Mouse (Mus musculus) megakaryocyte progenitor cell, adult 5-6 weeks (primary cell): ENCODE results near the gene Depdc1b. TPM values are rescaled to one million over a fixed set of nuclear protein-coding genes. Genes with fewer than 3 reads are reported as not detected.

Source experiments
- ATAC-seq: replicated peaks from 2 replicates; pipeline ENCODE4 v1.8.0; 2016; ENCODE audit warnings: mild to moderate bottlenecking, moderate TSS enrichment, inconsistent platforms; ENCODE audit not compliant: poor library complexity
- total RNA-seq, 2 experiments: library from RNA; stranded (forward) in 1 of 2; stranded (reverse) in 1 of 2; fragments of 157-497, 149-512 nt in 1 of 2; fragments of 200-1000 nt in 1 of 2; gene quantifications; 2 replicates each; pipeline versions ENCODE4 v1.2.3 to v1.2.4; 2015 to 2017

Gene Depdc1b
- total RNA-seq, 2 experiments from 2014 or later: 26.4 to 28.8 TPM

GRCm38 (mm10) chr13:108431776-108432175 lies 115.6 kb downstream of the Depdc1b start:
- ATAC-seq: no peak

- peak; percentile 69 for ATAC-seq
These were observed 119.6 kb downstream of the Depdc1b start for GRCm38 (mm10) chr13:108435687-108436086.

GRCm38 (mm10) chr13:108437424-108437823 lies 121.3 kb downstream of the Depdc1b start:
- ATAC-seq: no peak

GRCm38 (mm10) chr13:108439012-108439411 lies 122.9 kb downstream of the Depdc1b start:
- ATAC-seq: no peak

- no peak for ATAC-seq
These were observed 132.3 kb downstream of the Depdc1b start for GRCm38 (mm10) chr13:108448348-108448931.

GRCm38 (mm10) chr13:108449116-108450097 lies 133.3 kb downstream of the Depdc1b start, which contains the start of gene Pde4d:
Gene Pde4d, plus strand, starts transcription at chr13:108449948.
- peak; percentile 78 for ATAC-seq

GRCm38 (mm10) chr13:108451122-108451521 lies 135.0 kb downstream of the Depdc1b start:
- no peak for ATAC-seq

- ATAC-seq: peak; percentile 84
These were observed 137.2 kb downstream of the Depdc1b start for GRCm38 (mm10) chr13:108453064-108453919.

Other genes with a start within 250 kb of the Depdc1b start
- 51.2 and 55.0 TPM in 2 replicates for gene Ndufaf2, start 157.7 kb upstream of the Depdc1b start, total RNA-seq (2015)
- 63.4 and 68.2 TPM in 2 replicates for gene Ndufaf2, start 157.7 kb upstream of the Depdc1b start, total RNA-seq (2017)
- gene Ercc8, start 157.6 kb upstream of the Depdc1b start, total RNA-seq (2015): 14.4 and 19.1 TPM in 2 replicates
- gene Ercc8, start 157.6 kb upstream of the Depdc1b start, total RNA-seq (2017): 14.4 and 14.9 TPM in 2 replicates
- gene Elovl7, start 101.9 kb upstream of the Depdc1b start, total RNA-seq (2015): 4.6 and 5.3 TPM in 2 replicates
- gene Elovl7, start 101.9 kb upstream of the Depdc1b start, total RNA-seq (2017): 1.6 and 1.9 TPM in 2 replicates
- gene Pde4d, start 133.6 kb downstream of the Depdc1b start, total RNA-seq (2015): 32.5 and 38.7 TPM in 2 replicates
- 29.1 and 46.2 TPM in 2 replicates for gene Pde4d, start 133.6 kb downstream of the Depdc1b start, total RNA-seq (2017)